Mouse (Mus musculus) forebrain, embryonic 12.5 days (tissue): Measurements from ENCODE around the gene BC049352. TPM values are rescaled to one million over a fixed set of nuclear protein-coding genes. Genes with fewer than 3 reads are reported as not detected.

Experiments used
- ATAC-seq: fragments of 200-750 bp; cut with Nextera tagmentation; 2 replicates; pipeline ENCODE4 v1.8.0; 2017; ENCODE audit warnings: moderate TSS enrichment; ENCODE audit not compliant: low FRiP score
- H3K27ac ChIP-seq: fragments of 300-500 bp; sonication (generic); 2 replicates; pipeline ENCODE4 v1.5.1; 2016; ENCODE audit warnings: mild to moderate bottlenecking
- H3K27me3 ChIP-seq: fragments of 300-500 bp; sonication (generic); 2 replicates; pipeline ENCODE4 v1.6.1; 2016; ENCODE audit warnings: mild to moderate bottlenecking
- H3K36me3 ChIP-seq: fragments of 300-500 bp; sonication (generic); replicated peaks from 2 replicates; pipeline ENCODE4 v1.6.1; 2016; ENCODE audit warnings: mild to moderate bottlenecking
- H3K4me1 ChIP-seq: fragments of 300-500 bp; sonication (generic); 2 replicates; pipeline ENCODE4 v1.6.1; 2016
- H3K4me2 ChIP-seq: fragments of 300-500 bp; sonication (generic); 2 replicates; pipeline ENCODE4 v1.6.1; 2016; ENCODE audit warnings: mild to moderate bottlenecking, moderate library complexity
- H3K4me3 ChIP-seq: fragments of 300-500 bp; sonication (generic); replicated peaks from 2 replicates; pipeline ENCODE4 v1.5.1; 2016; ENCODE audit warnings: mild to moderate bottlenecking
- H3K9ac ChIP-seq: fragments of 300-500 bp; sonication (generic); 2 replicates; pipeline ENCODE4 v1.6.1; 2016; ENCODE audit warnings: mild to moderate bottlenecking
- H3K9me3 ChIP-seq: fragments of 300-500 bp; sonication (generic); 2 replicates; pipeline ENCODE4 v1.6.1; 2016
- WGBS: fragments of 180-500 bp; shearing (Covaris S2); methylation state at CpG from one replicate; pipeline ENCODE4 v1.1.7; 2016; 5-methylcytosine and 5-hydroxymethylcytosine counted together
- polyA plus RNA-seq: library from polyadenylated mRNA; unstranded; fragments of >200 nt; fragmentation: Nextera tagmentation; extraction: Ambion mirVana; gene quantifications from 2 replicates; pipeline ENCODE4 v1.2.1, GENCODE M21; 2016

Gene BC049352
- polyA plus RNA-seq, 1 experiment from 2014 or later = 0.18 TPM

GRCm38 (mm10) chr9:45167903-45168302, 13.9 kb upstream of the BC049352 start:
- Histone ChIP-seq H3K36me3 (no peaks in the 10 kb centered on the region), H3K27me3 (no peaks in the 10 kb centered on the region), H3K4me2 (no peak overlapping the region), H3K4me1 (no peaks in the 10 kb centered on the region), H3K9me3 (0 out of 2 replicates have a peak, but pooled peaks cover 3% of the 10 kb centered on the region), H3K4me3 (no peak overlapping the region), H3K9ac (no peak overlapping the region), H3K27ac (no peak overlapping the region)
- WGBS = 74% methylated on average over 5 of the region's 5 CpGs
- ATAC-seq = no peak

GRCm38 (mm10) chr9:45170150-45170549, 11.7 kb upstream of the BC049352 start:
- no peaks in the 10 kb centered on the region for H3K4me1 ChIP-seq
- no peaks in the 10 kb centered on the region for H3K36me3 ChIP-seq
- H3K9ac ChIP-seq = no peak overlapping the region
- no peaks in the 10 kb centered on the region for H3K27me3 ChIP-seq
- ATAC-seq = no peak
- H3K27ac ChIP-seq = no peak overlapping the region
- H3K4me2 ChIP-seq = no peak overlapping the region
- no peak overlapping the region for H3K4me3 ChIP-seq
- 86% methylated on average over 5 of the region's 5 CpGs for WGBS
- H3K9me3 ChIP-seq = 0 out of 2 replicates have a peak, but pooled peaks cover 3% of the 10 kb centered on the region

GRCm38 (mm10) chr9:45171073-45171610, 10.7 kb upstream of the BC049352 start:
- 92% methylated on average over 1 of the region's 1 CpGs for WGBS
- Histone ChIP-seq H3K9me3 (0 out of 2 replicates have a peak, but pooled peaks cover 3% of the 10 kb centered on the region), H3K4me3 (no peak overlapping the region), H3K9ac (no peak overlapping the region), H3K27ac (no peak overlapping the region), H3K4me1 (no peaks in the 10 kb centered on the region), H3K4me2 (no peak overlapping the region), H3K36me3 (no peaks in the 10 kb centered on the region), H3K27me3 (no peaks in the 10 kb centered on the region)
- no peak for ATAC-seq

- Histone ChIP-seq H3K27ac (no peak overlapping the region), H3K4me1 (no peaks in the 10 kb centered on the region), H3K4me3 (no peak overlapping the region), H3K4me2 (no peak overlapping the region), H3K9ac (no peak overlapping the region), H3K27me3 (no peaks in the 10 kb centered on the region), H3K9me3 (0 out of 2 replicates have a peak, but pooled peaks cover 3% of the 10 kb centered on the region), H3K36me3 (no peaks in the 10 kb centered on the region)
- whole genome bisulfite sequencing = 68% methylated on average over 3 of the region's 3 CpGs
- ATAC-seq = no peak
These were observed 8.3 kb upstream of the BC049352 start for GRCm38 (mm10) chr9:45173475-45173874.

- H3K4me2 ChIP-seq = no peak overlapping the region
- H3K27me3 ChIP-seq = 0 out of 2 replicates have a peak, but pooled peaks cover 4% of the 10 kb centered on the region
- H3K27ac ChIP-seq = no peak overlapping the region
- H3K9me3 ChIP-seq = no peaks in the 10 kb centered on the region
- no peaks in the 10 kb centered on the region for H3K4me1 ChIP-seq
- no peak overlapping the region for H3K4me3 ChIP-seq
- no peak for ATAC-seq
- 75% methylated on average over 5 of the region's 5 CpGs for WGBS
- H3K9ac ChIP-seq = no peak overlapping the region
- H3K36me3 ChIP-seq = no peaks in the 10 kb centered on the region
These were observed 2.5 kb upstream of the BC049352 start for GRCm38 (mm10) chr9:45179282-45179681.

- Histone ChIP-seq H3K27ac (no peak overlapping the region), H3K4me1 (no peaks in the 10 kb centered on the region), H3K4me3 (no peak overlapping the region), H3K9me3 (no peaks in the 10 kb centered on the region), H3K9ac (no peak overlapping the region), H3K4me2 (no peak overlapping the region), H3K27me3 (0 out of 2 replicates have a peak, but pooled peaks cover 4% of the 10 kb centered on the region), H3K36me3 (no peaks in the 10 kb centered on the region)
- ATAC-seq = no peak
- 56% methylated on average over 3 of the region's 3 CpGs for WGBS
These were observed 714 bp downstream of the BC049352 start for GRCm38 (mm10) chr9:45182521-45182920.

GRCm38 (mm10) chr9:45183266-45183665, 1.5 kb downstream of the BC049352 start:
- no peak for ATAC-seq
- Histone ChIP-seq H3K36me3 (no peaks in the 10 kb centered on the region), H3K27ac (no peak overlapping the region), H3K4me1 (no peaks in the 10 kb centered on the region), H3K9me3 (no peaks in the 10 kb centered on the region), H3K27me3 (0 out of 2 replicates have a peak, but pooled peaks cover 4% of the 10 kb centered on the region), H3K4me2 (no peak overlapping the region), H3K4me3 (no peak overlapping the region), H3K9ac (no peak overlapping the region)
- 91% methylated on average over 6 of the region's 6 CpGs for WGBS

GRCm38 (mm10) chr9:45185250-45185649, 3.4 kb downstream of the BC049352 start:
- no peaks in the 10 kb centered on the region for H3K36me3 ChIP-seq
- WGBS = 84% methylated on average over 4 of the region's 4 CpGs
- no peak overlapping the region for H3K4me3 ChIP-seq
- no peak for ATAC-seq
- no peak overlapping the region for H3K9ac ChIP-seq
- no peaks in the 10 kb centered on the region for H3K9me3 ChIP-seq
- no peak overlapping the region for H3K4me2 ChIP-seq
- no peak overlapping the region for H3K27ac ChIP-seq
- 0 out of 2 replicates have a peak, but pooled peaks cover 4% of the 10 kb centered on the region for H3K27me3 ChIP-seq
- no peaks in the 10 kb centered on the region for H3K4me1 ChIP-seq

GRCm38 (mm10) chr9:45188570-45189563, 7.1 kb downstream of the BC049352 start:
- no peak for ATAC-seq
- Histone ChIP-seq H3K4me3 (no peak overlapping the region), H3K4me2 (no peak overlapping the region), H3K27me3 (no peaks in the 10 kb centered on the region), H3K4me1 (no peaks in the 10 kb centered on the region), H3K36me3 (no peaks in the 10 kb centered on the region), H3K9ac (no peak overlapping the region), H3K9me3 (no peaks in the 10 kb centered on the region), H3K27ac (no peak overlapping the region)
- 87% methylated on average over 10 of the region's 10 CpGs for WGBS

- Histone ChIP-seq H3K27ac (no peak overlapping the region), H3K27me3 (no peaks in the 10 kb centered on the region), H3K4me1 (no peaks in the 10 kb centered on the region), H3K4me3 (no peak overlapping the region), H3K4me2 (no peak overlapping the region), H3K36me3 (no peaks in the 10 kb centered on the region), H3K9me3 (no peaks in the 10 kb centered on the region), H3K9ac (no peak overlapping the region)
- 89% methylated on average over 4 of the region's 4 CpGs for WGBS
- no peak for ATAC-seq
These were observed 7.9 kb downstream of the BC049352 start for GRCm38 (mm10) chr9:45189661-45190174.

- H3K4me1 ChIP-seq = no peaks in the 10 kb centered on the region
- H3K4me3 ChIP-seq = no peak overlapping the region
- WGBS = 72% methylated on average over 4 of the region's 4 CpGs
- H3K27ac ChIP-seq = no peak overlapping the region
- H3K36me3 ChIP-seq = no peaks in the 10 kb centered on the region
- ATAC-seq = no peak
- H3K9ac ChIP-seq = no peak overlapping the region
- 0 out of 2 replicates have a peak, but pooled peaks cover 4% of the 10 kb centered on the region for H3K27me3 ChIP-seq
- no peak overlapping the region for H3K4me2 ChIP-seq
- H3K9me3 ChIP-seq = no peaks in the 10 kb centered on the region
These were observed 13.7 kb downstream of the BC049352 start for GRCm38 (mm10) chr9:45195468-45195867.

GRCm38 (mm10) chr9:45196125-45196830, 14.5 kb downstream of the BC049352 start:
- H3K4me2 ChIP-seq = no peak overlapping the region
- H3K9me3 ChIP-seq = no peaks in the 10 kb centered on the region
- H3K27me3 ChIP-seq = 0 out of 2 replicates have a peak, but pooled peaks cover 4% of the 10 kb centered on the region
- no peaks in the 10 kb centered on the region for H3K36me3 ChIP-seq
- 74% methylated on average over 8 of the region's 8 CpGs for WGBS
- no peak overlapping the region for H3K9ac ChIP-seq
- H3K27ac ChIP-seq = no peak overlapping the region
- no peaks in the 10 kb centered on the region for H3K4me1 ChIP-seq
- no peak overlapping the region for H3K4me3 ChIP-seq
- no peak for ATAC-seq
